Mouse (Mus musculus): Measurements from ENCODE around the gene Tmem190.
A peak's percentile ranks its signal among the peaks of the same experiment; 100 is the strongest.
"Not testable (repeated sequence)": the region's sequence is repeated elsewhere in the genome, so short reads cannot be mapped to it uniquely, and the experiment has no call there.

Tmem190 gene

DNA sequence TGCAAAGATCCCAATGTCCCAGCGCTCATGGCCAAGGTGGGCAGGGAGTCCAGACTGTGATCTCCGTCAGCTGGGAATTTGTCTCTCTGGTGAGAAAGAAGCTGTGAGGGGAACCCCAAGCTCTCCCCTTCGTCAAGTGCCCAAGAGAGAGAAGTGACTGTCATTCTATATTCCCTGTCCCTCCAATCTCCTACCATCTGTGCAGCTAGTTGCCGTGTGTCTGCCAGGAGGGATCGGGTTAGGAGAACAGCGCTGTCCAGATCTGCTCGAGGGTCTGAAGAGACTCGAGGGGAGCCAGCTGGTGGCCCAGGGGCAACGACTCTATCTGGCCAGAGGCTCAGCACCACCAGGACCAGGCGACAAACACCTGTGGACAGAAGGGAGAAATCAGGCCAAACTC, 6.6 kb upstream of the Tmem190 start:
- DNase-seq (ENCODE audit: low spot score in 2 of 2): no peak

DNA sequence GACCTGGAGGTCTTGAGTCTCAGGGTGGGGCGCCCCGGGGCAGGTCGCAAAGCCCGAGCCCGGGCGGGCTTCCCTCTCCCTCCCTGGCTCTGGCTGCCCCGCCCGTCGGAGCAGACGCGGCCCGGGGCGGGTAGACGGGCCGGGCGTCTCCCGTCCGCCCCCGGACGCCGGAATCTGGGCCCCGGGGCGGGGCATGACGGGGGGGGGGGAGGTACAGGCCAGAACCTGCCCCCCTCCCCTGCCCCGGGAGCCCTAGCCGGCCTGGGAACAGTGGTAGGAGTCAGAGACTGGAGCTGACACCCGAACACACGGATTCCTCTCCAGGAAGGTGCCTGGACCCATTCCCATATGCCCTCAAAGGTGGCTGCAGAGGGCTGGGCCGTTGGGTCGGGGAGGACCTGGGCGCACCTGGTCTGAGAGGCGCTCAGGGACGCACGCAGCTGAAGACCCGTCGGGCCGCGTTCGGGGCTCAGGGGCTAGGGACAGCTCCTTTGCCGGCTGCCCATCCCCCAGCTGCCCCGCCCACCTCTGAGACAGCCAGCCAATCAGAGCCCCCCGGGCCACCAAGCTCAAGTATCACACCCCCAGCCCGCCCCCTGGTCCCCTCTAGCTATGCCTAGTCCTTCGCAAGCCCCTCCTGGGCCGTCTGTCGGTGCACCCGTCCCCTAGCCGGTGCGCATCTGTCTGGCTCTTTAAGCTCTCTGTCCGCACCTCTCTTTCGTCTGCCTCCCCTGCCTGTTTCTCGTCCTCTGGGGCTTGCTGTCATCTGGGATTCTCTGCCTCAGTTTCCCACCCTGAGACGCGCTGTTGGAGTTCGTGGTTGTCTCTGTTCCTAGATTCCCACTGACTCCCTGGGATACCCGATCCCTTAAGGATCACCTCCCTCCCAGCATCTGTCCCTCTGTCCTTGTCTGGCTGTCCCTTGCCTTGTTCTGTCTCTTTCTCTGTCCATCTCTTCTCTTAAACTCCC, 5.6 kb upstream of the Tmem190 start:
- peak in 1 of 2 experiments; percentile 57 for DNase-seq (ENCODE audit: low spot score in 2 of 2)

- no peak for DNase-seq (ENCODE audit: low spot score in 2 of 2)
These were observed 4.7 kb upstream of the Tmem190 start for GRCm38 (mm10) chr7:4777851-4778637.

DNA sequence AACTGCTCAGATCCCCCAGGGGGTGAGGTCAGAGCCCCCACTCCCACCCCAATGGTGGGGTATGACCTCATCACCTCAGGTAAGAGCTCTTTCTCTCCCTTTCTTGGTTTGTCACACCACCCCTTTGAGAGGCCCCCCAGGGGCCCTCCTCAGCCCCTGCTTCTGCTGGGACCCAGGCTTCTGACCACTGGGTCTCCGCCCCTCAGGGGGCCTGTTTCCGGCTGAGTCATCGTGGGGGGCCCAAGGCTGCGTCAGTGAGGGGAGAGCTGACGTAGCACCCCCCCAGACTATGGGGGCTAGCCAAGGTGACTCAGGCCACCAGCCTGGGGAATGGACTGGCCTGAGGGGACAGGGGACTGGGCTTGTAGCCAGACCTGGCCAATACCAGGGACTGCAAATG, 2.8 kb upstream of the Tmem190 start:
- no peak for DNase-seq (ENCODE audit: low spot score in 2 of 2)

DNA sequence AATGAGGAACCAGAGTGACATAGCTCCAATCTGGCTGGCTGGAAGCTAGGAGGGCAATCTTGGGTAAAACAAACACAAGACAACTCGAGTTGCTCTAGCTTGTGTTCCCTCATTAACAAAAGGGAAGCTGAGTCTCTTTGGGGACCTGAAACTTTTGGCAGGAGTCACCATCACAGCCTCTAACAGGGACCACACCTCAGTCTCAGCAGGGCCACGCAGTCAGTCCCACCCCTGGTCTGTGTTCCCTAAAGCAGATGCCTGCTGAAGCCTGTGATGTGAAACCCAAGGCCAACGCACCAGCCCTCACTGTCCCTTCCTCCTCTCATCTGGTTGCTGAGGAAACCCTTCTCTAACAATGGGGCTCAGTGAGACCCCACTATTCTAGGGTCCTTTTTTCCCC, 607 bp upstream of the Tmem190 start:
- no peak for DNase-seq (ENCODE audit: low spot score in 2 of 2)

DNA sequence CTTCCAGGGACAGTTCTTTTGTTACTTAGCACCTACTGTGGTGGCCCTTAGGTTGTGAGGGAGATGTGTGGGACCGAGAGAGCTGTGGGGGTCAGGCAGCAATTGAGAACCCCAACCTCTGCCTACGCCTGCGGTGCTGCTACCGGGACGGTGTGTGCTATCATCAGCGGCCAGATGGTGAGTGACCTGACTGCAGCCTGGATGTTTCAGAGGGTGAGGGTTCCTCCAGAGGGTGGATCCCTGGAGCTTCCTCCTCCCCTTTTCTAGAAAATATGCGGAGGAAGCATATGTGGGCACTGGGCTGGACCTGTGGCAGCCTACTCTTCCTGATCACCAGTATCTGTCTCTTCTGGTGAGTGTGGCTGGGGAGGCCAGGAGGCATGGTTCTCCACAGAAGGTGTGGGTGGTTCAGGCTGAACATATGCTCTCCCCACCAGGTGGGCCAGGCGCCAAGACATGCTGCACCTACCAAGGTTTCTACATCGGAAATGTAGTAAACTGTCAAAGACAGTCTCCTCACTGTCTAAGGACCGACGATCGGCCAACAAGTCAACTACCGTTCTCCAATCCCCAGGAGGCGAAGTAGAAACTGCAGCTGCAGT, 1.0 kb downstream of the Tmem190 start:
- DNase-seq (ENCODE audit: low spot score in 2 of 2): no peak

GRCm38 (mm10) chr7:4788499-4789435, 6.0 kb downstream of the Tmem190 start:
- peak; percentile 50 to 59 for DNase-seq (ENCODE audit: low spot score in 2 of 2)

DNA sequence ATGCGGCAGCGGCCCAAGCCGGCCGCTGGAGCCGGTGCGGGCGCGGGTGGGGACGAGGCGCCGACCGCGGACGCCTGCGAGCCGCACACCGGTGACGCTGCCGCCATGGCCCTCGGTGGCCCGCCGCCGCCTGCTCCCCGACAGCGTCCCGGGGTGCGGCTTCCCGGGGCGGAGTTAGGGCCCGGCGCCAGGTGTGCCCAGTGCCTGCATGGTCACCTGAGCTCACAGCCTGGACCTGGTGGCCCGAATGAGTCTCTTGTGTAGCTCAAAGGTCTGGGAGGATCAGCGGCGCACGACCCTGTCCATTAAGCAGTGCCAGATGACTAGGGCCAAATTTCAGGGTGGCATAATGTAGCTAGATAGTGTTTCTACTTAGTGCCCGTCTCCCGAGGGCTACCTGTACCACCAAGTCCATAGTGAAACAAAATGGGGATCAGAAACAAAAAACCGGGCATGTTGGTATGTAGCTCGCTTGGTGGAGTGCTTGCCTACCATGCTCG, 6.7 kb downstream of the Tmem190 start, which contains the start of gene Tmem238:
Gene Tmem238, minus strand, starts transcription at position 221 of the 500 bp plus-strand sequence.
- DNase-seq (ENCODE audit: low spot score in 2 of 2): peak; percentile 70 to 78

DNA sequence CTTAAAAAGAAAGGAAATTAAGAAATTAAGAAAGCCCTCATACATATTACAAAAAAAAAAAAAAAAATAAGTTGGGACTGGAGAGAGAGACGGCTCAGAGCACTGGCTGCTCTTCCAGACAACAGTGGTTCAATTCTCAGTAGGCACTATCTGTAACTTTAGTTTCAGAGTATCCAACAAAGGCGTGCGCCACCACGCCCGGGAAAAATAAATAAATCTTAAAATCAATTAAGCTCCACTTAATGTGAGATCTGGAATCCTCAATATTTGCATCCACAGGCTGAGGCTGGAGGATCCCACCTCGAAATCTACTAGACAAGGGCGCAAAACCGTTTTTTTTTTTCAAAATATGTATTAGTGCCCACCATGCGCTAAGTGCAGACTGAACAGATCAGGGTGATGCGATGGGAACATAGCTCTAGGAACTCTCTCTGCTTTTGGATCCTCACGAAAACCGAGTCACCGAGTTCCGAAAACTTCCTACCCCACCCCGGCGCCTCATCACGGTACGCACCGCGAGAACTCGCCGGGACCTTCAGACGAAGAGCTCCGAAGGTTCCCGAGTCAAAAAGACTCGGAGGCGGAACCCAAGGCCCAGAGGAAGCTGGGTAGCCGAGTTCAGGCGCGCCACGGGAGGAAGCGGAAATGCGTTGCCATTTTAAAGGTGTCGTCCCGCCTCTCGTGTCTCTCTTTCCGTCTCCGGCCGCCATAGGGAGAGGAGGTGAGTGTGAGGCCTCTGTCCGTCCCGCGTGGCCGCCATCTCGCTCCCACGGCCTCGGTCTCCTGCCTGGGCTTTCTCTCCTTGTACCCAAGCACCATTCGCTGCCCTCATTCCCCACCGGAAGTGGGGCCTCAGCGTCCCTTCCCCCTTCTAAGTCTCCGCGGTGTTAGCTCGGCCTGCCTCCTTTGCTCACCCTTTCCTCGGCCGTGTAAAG, 9.8 kb downstream of the Tmem190 start, which contains the start of gene Rpl28:
Gene Rpl28, plus strand, starts transcription at position 597 of the 935 bp plus-strand sequence.
- peak; percentile 90 to 96 for DNase-seq (ENCODE audit: low spot score in 2 of 2)

DNA sequence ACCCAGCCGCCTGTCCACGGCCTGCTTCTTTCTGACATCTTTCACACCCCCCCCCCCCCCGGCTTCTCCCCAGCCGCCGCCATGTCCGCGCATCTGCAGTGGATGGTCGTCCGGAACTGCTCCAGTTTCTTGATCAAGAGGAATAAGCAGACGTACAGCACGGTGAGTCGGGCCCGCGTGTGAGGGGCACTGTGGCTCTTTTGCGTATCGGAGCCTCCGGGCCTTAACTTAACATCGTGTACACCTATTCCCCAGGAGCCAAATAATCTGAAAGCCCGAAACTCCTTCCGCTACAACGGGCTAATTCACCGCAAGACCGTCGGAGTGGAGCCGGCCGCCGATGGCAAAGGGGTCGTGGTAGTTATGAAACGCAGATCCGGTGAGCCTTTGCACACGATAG, 10.5 kb downstream of the Tmem190 start:
- DNase-seq (ENCODE audit: low spot score in 2 of 2): not testable (repeated sequence)

- DNase-seq (ENCODE audit: low spot score in 2 of 2): no peak
These were observed 10.9 kb downstream of the Tmem190 start for GRCm38 (mm10) chr7:4793674-4794073.

- no peak for DNase-seq (ENCODE audit: low spot score in 2 of 2)
These were observed 12.0 kb downstream of the Tmem190 start for GRCm38 (mm10) chr7:4794631-4795168.

- no peak for DNase-seq (ENCODE audit: low spot score in 2 of 2)
These were observed 13.2 kb downstream of the Tmem190 start for GRCm38 (mm10) chr7:4795767-4796433.

DNA sequence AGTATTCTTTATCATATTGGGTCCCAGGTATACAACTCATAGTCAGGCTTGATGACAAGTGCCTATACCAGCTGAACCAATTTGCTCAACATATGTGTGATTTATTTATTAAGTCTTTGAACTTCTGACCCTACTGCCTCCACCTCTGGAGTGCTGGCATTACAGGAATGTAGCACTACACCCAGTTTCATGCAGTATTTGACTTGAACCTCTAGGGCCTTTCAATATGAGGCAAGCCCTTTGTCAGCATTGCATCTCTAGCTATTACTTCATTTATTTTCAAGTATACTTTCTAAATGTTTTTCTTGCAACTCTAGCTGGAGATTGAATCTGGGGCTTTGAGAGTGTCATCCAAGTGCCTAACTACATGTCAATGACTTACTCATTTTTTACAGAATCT, 19.5 kb downstream of the Tmem190 start:
- DNase-seq (ENCODE audit: low spot score in 2 of 2): no peak

DNA sequence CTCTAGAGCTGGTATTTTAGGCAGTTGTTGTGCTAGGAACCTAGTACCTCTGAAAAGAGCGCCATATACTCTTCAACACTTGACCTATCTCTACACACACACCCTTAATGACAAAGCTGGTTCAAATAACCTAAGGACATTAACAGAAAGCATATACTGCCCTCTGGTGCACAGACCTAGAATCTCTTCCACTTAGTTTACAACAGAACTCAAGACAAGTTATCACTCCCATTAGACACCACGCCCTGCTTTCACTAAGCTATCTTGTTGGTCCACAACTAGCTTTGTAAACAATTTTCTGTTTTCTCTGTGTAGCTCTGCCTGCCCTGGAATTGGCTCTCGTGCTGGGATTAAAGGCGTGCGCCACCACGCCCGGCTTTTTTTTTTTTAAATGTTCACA, 24.0 kb downstream of the Tmem190 start:
- DNase-seq (ENCODE audit: low spot score in 2 of 2): no peak

- not testable (repeated sequence) for DNase-seq (ENCODE audit: low spot score in 2 of 2)
These were observed 28.4 kb downstream of the Tmem190 start for GRCm38 (mm10) chr7:4811131-4811530.

DNA sequence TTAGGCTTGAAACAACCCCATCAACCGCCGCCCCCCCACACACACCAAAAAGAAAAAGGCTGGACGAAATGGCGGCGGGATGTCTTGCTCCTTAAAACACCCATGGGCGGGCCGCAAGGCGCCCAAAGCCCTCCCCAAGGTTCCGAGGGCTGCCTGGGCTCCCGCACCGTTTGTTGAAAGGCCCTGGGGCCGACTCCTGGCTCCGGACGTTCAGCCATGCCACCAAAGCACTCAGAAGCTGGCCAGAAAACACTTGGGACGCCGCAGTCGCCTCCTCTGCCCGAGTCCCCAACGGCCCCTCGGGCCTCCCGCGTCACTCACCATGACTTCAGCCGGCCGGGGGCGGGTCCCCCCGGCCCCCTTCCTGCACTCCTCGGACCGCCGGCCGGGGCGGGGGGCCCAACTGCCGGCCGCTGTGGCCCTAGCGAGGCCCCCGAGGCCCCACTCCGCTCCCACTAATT, 29.1 kb downstream of the Tmem190 start:
- DNase-seq (ENCODE audit: low spot score in 2 of 2): peak in 1 of 2 experiments; percentile 41

- peak; percentile 96 to 97 for DNase-seq (ENCODE audit: low spot score in 2 of 2)
These were observed 29.8 kb downstream of the Tmem190 start, which contains the start of gene Ube2s for GRCm38 (mm10) chr7:4812303-4813104. Ube2s (minus strand) TSS chr7:4812590.
